In genomic region chr4:32950356-32951034, GRCm38 (mm10) we compare ENCODE assay signal across 8 mouse cellular contexts. TPM values are rescaled to one million over a fixed set of nuclear protein-coding genes. Genes with fewer than 3 reads are reported as not detected.
DNase-seq lines count a peak whose midpoint lies in the region; ATAC-seq and TF ChIP-seq lines count a peak whose summit lies in the region.

Gene Ankrd6, minus strand, starts transcription at chr4:32950841.

- peak within 1 kb of the TSS; percentile 83 for H3K4me2 ChIP-seq in embryonic facial prominence, embryonic 15.5 days (replicated peaks)
- peak within 1 kb of the TSS; percentile 65 for H3K4me2 ChIP-seq in myocyte (ENCODE audit: low read depth)

- ATAC-seq in embryonic facial prominence, embryonic 15.5 days (ENCODE audit: insufficient number of reproducible peaks, low FRiP score, low TSS enrichment, low read depth) = peak; percentile 90

- DNase-seq in A20 (ENCODE audit: low read depth, low spot score) (peak; percentile 77), liver (peak; percentile 85)
- DNase-seq in heart, adult 9 months (ENCODE audit: low spot score in 2 of 2) = peak; percentile 43 to 62
- DNase-seq in kidney, adult 9 months = peak; percentile 75
- peak; percentile 33 for DNase-seq in spleen, postnatal 36 days (ENCODE audit: low spot score in 2 of 2)

- no peaks in the 10 kb centered on the region for H3K9me3 ChIP-seq in embryonic facial prominence, embryonic 15.5 days (replicated peaks)

- TF ChIP-seq CTCF in bone marrow, adult 2 months (IDR thresholded peaks at IDR 0.05; ENCODE audit: control insufficient read depth, insufficient read depth, low read length) = peak; percentile 59

- WGBS in bone marrow, adult 2 months = under 1% methylated on average over 64 of the region's 66 CpGs
- whole genome bisulfite sequencing in embryonic facial prominence, embryonic 15.5 days = under 1% methylated on average over 61 of the region's 66 CpGs

- H3K79me2 ChIP-seq in myocyte (ENCODE audit: control insufficient read depth, insufficient read depth) = no peaks in the 10 kb centered on the region

- H3K27ac ChIP-seq in bone marrow, adult 2 months (ENCODE audit: control insufficient read depth, insufficient read depth, low read depth, low read length, poor library complexity) = peak within 1 kb of the TSS; percentile 14; the same call in 1 of the 2 replicates
- H3K27ac ChIP-seq in embryonic facial prominence, embryonic 15.5 days (replicated peaks) = 0 out of 2 replicates have a peak within 1 kb of the TSS, but pooled peaks have one; percentile 14

- peak within 1 kb of the TSS; percentile 44 for H3K4me3 ChIP-seq in bone marrow, adult 2 months (replicated peaks; ENCODE audit: control insufficient read depth, low read depth, low read length)
- peak within 1 kb of the TSS; percentile 75 for H3K4me3 ChIP-seq in embryonic facial prominence, embryonic 15.5 days (replicated peaks)
- peak within 1 kb of the TSS; percentile 15 for H3K4me3 ChIP-seq in myocyte

- peaks cover 2% of the 10 kb centered on the region; the same call in 1 of the 2 replicates for H3K4me1 ChIP-seq in bone marrow, adult 2 months (ENCODE audit: control insufficient read depth, insufficient read depth, low read length)
- H3K4me1 ChIP-seq in embryonic facial prominence, embryonic 15.5 days = peaks cover 14% of the 10 kb centered on the region

- peak within 1 kb of the TSS; percentile 4 for H3ac ChIP-seq in myocyte (ENCODE audit: control insufficient read depth, insufficient read length)

- no peak for TF ChIP-seq POLR2A in bone marrow, adult 2 months (IDR thresholded peaks at IDR 0.05; ENCODE audit: borderline replicate concordance, control insufficient read depth, low read depth, low read length)
- peak; percentile 60 for TF ChIP-seq POLR2A in myocyte (IDR thresholded peaks at IDR 0.05; ENCODE audit: insufficient read length, low read depth)

- H3K9ac ChIP-seq in embryonic facial prominence, embryonic 15.5 days = peak within 1 kb of the TSS; percentile 58

- 0 out of 2 replicates have a peak, but pooled peaks cover 3% of the 10 kb centered on the region for H3K27me3 ChIP-seq in embryonic facial prominence, embryonic 15.5 days
- H3K27me3 ChIP-seq in myocyte (ENCODE audit: control insufficient read depth, insufficient read depth, insufficient read length) = no peaks in the 10 kb centered on the region

- H3K36me3 ChIP-seq in embryonic facial prominence, embryonic 15.5 days = no peaks in the 10 kb centered on the region
- no peaks in the 10 kb centered on the region for H3K36me3 ChIP-seq in myocyte (ENCODE audit: control insufficient read depth, insufficient read depth)

TF ChIP-seq in myocyte, 11 proteins besides CTCF, POLR2A, EP300 and RAD21:
- TF ChIP-seq TCF12 (IDR thresholded peaks at IDR 0.05; ENCODE audit: insufficient read depth, poor library complexity, severe bottlenecking) (no peak), MYOG (IDR thresholded peaks at IDR 0.05; ENCODE audit: control insufficient read depth in 1 of 3, insufficient read depth in 1 of 3, insufficient read length in 2 of 3, low read depth in 2 of 3) (peak in 1 of 3 experiments; percentile 8)
TF ChIP-seq in myocyte: peak in this region for 1.

RNA-seq across cellular contexts. Expression of gene Ankrd6, which starts in this region (rescaled TPM):
- polyA plus RNA-seq in bone marrow, adult 2 months (2011; ENCODE audit: insufficient read depth, insufficient read length, low replicate concordance, missing spikeins) = 1.4 and 2.2 TPM in 2 replicates
- 11.2 and 12.0 TPM in 2 replicates for polyA plus RNA-seq in embryonic facial prominence, embryonic 15.5 days (2015; fragmentation: Nextera tagmentation; extraction: Ambion mirVana)
- 0.31 TPM for polyA plus RNA-seq in myocyte (2012; fragmentation: generic; extraction: Trizol)

Comparison
In these comparisons a context has a peak if more than half of its experiments do, and no peak if none do; other contexts are left out.
1. Peak in every context shown above with its lines: DNase-seq, ATAC-seq, H3K4me3 ChIP-seq and H3K27ac ChIP-seq.
2. DNase-seq: peak in every context shown above with its lines; median percentile 85 in liver; 77 in A20; 75 in kidney, adult 9 months; 52 in heart, adult 9 months; 33 in spleen, postnatal 36 days.
3. H3K4me3 ChIP-seq: peak in every context shown above with its lines; median percentile 75 in embryonic facial prominence, embryonic 15.5 days; 44 in bone marrow, adult 2 months; 15 in myocyte.